Mouse (Mus musculus) kidney, embryonic 16.5 days (tissue): ENCODE measurements at regions not wholly inside any gene's neighbourhood (a gene's known extent, or its start where the extent isn't known, plus 50 kb on each side); places are given as distances from the start of the nearest gene placed in this dataset.

ENCODE experiments used
- ATAC-seq: fragments of 200-750 bp; cut with Nextera tagmentation; 2 replicates; pipeline ENCODE4 v1.8.0; 2017; ENCODE audit warnings: moderate TSS enrichment; ENCODE audit not compliant: low FRiP score, low TSS enrichment
- H3K27ac ChIP-seq: fragments of 300-500 bp; sonication (generic); 2 replicates; pipeline ENCODE4 v1.5.1; 2014; ENCODE audit warnings: low read length
- H3K27me3 ChIP-seq: fragments of 300-500 bp; sonication (generic); 2 replicates; pipeline ENCODE4 v1.6.1; 2014; ENCODE audit warnings: low read length, control low read depth, mixed read lengths; ENCODE audit not compliant: insufficient read depth
- H3K36me3 ChIP-seq: fragments of 300-500 bp; sonication (generic); 2 replicates; pipeline ENCODE4 v1.6.1; 2014; ENCODE audit warnings: low read length, control low read depth, mixed read lengths; ENCODE audit not compliant: insufficient read depth
- H3K4me1 ChIP-seq: fragments of 300-500 bp; sonication (generic); 2 replicates; pipeline ENCODE4 v1.6.1; 2014; ENCODE audit warnings: low read length, control low read depth, mixed read lengths; ENCODE audit not compliant: insufficient read depth
- H3K4me2 ChIP-seq: fragments of 300-500 bp; sonication (generic); replicated peaks from 2 replicates; pipeline ENCODE4 v1.6.1; 2014; ENCODE audit warnings: low read depth, low read length
- H3K4me3 ChIP-seq: fragments of 300-500 bp; sonication (generic); 2 replicates; pipeline ENCODE4 v1.5.1; 2014; ENCODE audit warnings: mild to moderate bottlenecking, low read length
- H3K9ac ChIP-seq: fragments of 300-500 bp; sonication (generic); replicated peaks from 2 replicates; pipeline ENCODE4 v1.6.1; 2014; ENCODE audit warnings: low read length
- H3K9me3 ChIP-seq: fragments of 300-500 bp; sonication (generic); 2 replicates; pipeline ENCODE4 v1.6.1; 2016; ENCODE audit warnings: low read length, control low read depth
- WGBS: fragments of 180-500 bp; shearing (Covaris S2); extraction: QIAGEN DNeasy Blood & Tissue Kit; methylation state at CpG from one replicate; pipeline ENCODE4 v1.1.7; 2014; 5-methylcytosine and 5-hydroxymethylcytosine counted together

DNA sequence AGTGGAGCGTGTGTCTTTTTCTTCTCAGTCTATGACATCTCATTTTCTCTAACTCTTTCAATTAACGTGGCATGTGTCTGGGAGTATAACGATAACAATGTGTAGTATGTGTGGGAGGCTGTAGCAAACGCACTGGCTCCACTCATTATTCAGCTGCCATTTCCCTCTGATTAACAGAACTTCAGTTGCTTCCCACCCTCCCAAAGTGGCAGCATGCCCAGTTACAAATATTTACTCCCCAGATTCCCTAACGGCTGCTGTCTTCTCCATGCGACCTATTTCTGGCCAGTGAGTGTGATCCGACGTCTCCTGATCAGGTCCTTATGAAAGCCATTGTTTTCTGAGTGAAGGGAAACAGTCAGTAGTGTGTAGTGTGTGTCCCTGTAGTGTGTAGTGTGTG lies 88.2 kb downstream of the Vcpkmt start:
- no peak for ATAC-seq
- peaks cover 14% of the 10 kb centered on the region for H3K4me1 ChIP-seq
- WGBS: 52% methylated on average over 8 of the region's 8 CpGs
- peak overlapping the region; percentile 16; the same call in 1 of the 2 replicates for H3K27ac ChIP-seq
- no peaks in the 10 kb centered on the region for H3K36me3 ChIP-seq
- H3K9me3 ChIP-seq: no peaks in the 10 kb centered on the region
- H3K4me3 ChIP-seq: no peak overlapping the region
- no peaks in the 10 kb centered on the region for H3K27me3 ChIP-seq
- H3K4me2 ChIP-seq: no peak overlapping the region
- H3K9ac ChIP-seq: no peak overlapping the region

DNA sequence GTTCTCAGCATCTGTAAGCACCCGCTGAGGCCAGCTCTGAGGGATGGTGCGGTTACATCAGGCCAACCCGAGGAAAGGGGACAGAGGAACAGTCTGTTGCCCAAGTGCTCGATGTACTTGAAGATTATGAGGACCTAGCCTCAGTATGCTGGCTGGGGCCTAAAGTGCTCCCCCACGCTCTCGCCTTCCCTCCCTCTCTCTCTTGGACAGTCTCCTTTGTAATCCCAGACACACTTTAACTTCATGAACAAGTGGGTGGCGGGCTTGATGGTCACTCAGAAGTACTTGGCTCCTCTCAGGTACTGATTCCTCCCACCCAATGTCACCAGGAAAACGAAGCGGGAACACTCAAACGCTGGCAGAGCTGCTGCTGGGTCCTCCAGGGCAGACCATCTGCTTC lies 93.1 kb downstream of the Vcpkmt start:
- WGBS: 92% methylated on average over 10 of the region's 10 CpGs
- no peak overlapping the region for H3K4me2 ChIP-seq
- H3K27ac ChIP-seq: no peak overlapping the region
- no peak overlapping the region for H3K9ac ChIP-seq
- H3K27me3 ChIP-seq: no peaks in the 10 kb centered on the region
- H3K9me3 ChIP-seq: no peaks in the 10 kb centered on the region
- ATAC-seq: no peak
- H3K4me1 ChIP-seq: peaks cover 12% of the 10 kb centered on the region
- H3K4me3 ChIP-seq: no peak overlapping the region
- H3K36me3 ChIP-seq: no peaks in the 10 kb centered on the region

DNA sequence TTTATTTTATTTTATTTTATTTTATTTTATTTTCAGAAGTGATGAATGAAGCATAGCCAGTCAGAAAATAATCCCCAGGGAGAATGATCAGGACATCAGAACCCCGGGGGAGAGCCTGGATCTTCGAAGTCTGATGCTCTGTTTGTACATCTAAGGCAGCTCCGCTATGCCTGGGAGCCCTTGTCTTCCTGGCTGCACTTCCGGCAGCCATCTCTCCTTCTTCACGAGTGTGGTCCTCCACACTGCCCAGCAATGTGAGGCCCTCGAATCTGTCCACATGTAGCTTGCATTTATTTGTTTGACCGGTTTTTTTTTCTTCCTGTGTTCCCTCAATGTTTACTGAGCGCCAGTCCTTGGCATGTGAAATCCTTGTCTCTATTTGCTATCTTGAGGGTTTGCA lies 95.9 kb downstream of the Vcpkmt start:
- WGBS: 70% methylated on average over 8 of the region's 8 CpGs
- H3K27ac ChIP-seq: no peak overlapping the region
- ATAC-seq: no peak
- H3K9ac ChIP-seq: no peak overlapping the region
- H3K36me3 ChIP-seq: no peaks in the 10 kb centered on the region
- H3K9me3 ChIP-seq: no peaks in the 10 kb centered on the region
- no peak overlapping the region for H3K4me3 ChIP-seq
- no peak overlapping the region for H3K4me2 ChIP-seq
- H3K27me3 ChIP-seq: no peaks in the 10 kb centered on the region
- H3K4me1 ChIP-seq: peaks cover 8% of the 10 kb centered on the region

DNA sequence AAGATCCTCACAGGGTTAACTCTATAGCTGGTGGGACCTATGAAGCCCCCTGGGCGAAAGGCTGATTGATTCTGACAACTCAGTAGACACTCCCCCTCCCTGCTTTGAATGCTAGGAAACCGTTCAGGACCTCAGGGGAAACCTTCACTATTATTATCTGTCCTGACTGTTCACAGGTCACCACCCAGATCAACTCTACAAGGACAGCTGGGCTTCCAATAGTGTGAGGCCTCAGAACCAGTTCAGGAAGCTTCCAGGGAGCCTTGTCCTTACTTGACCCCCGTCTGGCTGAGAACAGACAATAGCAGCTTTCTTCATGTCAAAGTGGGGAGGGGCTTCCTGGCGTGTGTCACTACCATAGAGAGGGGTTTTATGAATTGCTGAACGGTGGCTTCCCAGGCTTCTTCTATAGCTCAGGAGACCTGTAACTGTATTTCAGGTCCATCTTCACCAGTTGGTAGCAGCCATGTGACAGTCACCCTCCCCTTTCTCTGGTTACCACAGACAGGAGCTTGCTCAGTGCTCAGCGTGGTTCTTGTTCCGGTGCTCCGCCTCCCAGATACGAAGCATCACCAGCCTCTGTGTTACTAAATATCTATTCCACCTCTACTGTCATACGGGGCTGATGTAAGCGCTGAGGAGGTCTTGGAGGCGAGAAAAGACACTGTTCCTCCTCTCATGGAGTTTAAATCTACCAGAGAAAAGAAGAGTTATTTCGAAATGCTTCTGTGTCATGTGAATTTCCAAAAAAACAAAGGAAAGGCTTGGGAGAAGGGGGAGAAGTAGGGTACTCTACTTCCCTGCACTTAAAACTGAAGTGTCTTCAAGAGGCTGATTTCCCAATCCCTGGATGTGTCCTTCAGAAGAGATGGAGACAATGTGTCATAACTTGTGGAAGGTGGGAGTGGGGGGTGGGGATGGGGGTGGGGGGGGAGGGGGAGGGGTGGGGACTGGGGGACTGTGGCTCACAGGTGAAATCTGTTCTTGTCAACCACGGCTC lies 96.9 kb downstream of the Vcpkmt start:
- no peak overlapping the region for H3K27ac ChIP-seq
- H3K4me3 ChIP-seq: no peak overlapping the region
- 0 out of 2 replicates have a peak overlapping the region, but pooled peaks have one; percentile 10 for H3K9ac ChIP-seq
- H3K4me1 ChIP-seq: peaks cover 8% of the 10 kb centered on the region
- ATAC-seq: peak; percentile 49; the same call in 1 of the 2 replicates
- WGBS: 35% methylated on average over 14 of the region's 14 CpGs
- H3K9me3 ChIP-seq: no peaks in the 10 kb centered on the region
- H3K27me3 ChIP-seq: no peaks in the 10 kb centered on the region
- peak overlapping the region; percentile 22; the same call in 1 of the 2 replicates for H3K4me2 ChIP-seq
- H3K36me3 ChIP-seq: no peaks in the 10 kb centered on the region

DNA sequence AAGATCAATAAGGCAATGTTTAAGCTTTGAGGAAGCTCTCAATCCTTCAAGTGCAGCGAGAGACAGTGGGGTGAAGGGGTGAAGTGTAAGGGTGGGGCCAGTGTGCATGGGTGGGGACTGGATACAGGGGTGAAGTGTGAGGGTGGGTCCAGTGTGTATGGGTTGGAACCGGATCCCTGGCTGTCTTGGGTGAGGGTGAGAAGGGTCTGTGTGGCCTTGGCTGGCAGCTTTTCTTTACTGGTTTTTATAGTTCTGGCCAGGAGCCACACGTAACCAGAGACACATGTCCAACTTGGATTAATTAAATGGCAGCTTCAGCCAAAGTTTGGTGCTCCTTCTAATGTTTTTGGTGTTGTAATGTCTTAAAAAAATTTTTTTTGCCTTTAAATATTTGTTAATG lies 101.4 kb downstream of the Vcpkmt start:
- ATAC-seq: no peak
- 65% methylated on average over 3 of the region's 3 CpGs for WGBS
- H3K4me1 ChIP-seq: peaks cover 18% of the 10 kb centered on the region

DNA sequence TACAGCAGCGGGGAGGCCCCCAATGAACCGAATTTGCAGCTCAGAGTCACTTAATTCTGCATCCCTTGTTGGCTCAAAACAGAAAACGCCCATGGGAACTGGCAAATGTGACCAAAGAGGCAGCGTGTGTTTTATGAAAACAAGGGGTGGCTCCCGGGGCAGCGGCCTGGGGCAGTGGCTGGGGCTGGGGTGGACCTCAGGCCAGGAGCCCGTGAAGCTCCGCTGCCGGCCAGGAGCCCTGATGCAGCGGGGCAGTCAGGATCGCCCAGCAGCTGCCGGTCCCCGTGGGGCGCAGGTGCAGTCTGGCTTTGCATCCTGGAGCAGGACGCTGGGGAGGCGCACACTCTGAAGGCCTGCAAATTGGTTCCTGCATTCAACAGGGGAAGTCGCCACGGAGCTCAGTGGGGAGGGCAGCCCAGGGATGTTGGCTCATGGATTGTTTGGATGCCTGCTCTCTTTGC lies 104.4 kb upstream of the Gm9887 start:
- Histone ChIP-seq H3K9ac (peak overlapping the region; percentile 39; the same call in 1 of the 2 replicates), H3K4me1 (peaks cover 32% of the 10 kb centered on the region), H3K36me3 (no peaks in the 10 kb centered on the region), H3K4me3 (no peak overlapping the region), H3K4me2 (peak overlapping the region; percentile 36), H3K27me3 (no peaks in the 10 kb centered on the region), H3K9me3 (no peaks in the 10 kb centered on the region), H3K27ac (no peak overlapping the region)
- 11% methylated on average over 18 of the region's 18 CpGs for WGBS
- peak; percentile 33; the same call in 1 of the 2 replicates for ATAC-seq

More for the DNA sequence above, 101.4 kb downstream of the Vcpkmt start:
- H3K36me3 ChIP-seq: no peaks in the 10 kb centered on the region
- no peak overlapping the region for H3K9ac ChIP-seq
- no peaks in the 10 kb centered on the region for H3K27me3 ChIP-seq
- no peaks in the 10 kb centered on the region for H3K9me3 ChIP-seq
- H3K4me2 ChIP-seq: no peak overlapping the region
- H3K27ac ChIP-seq: no peak overlapping the region
- no peak overlapping the region for H3K4me3 ChIP-seq

DNA sequence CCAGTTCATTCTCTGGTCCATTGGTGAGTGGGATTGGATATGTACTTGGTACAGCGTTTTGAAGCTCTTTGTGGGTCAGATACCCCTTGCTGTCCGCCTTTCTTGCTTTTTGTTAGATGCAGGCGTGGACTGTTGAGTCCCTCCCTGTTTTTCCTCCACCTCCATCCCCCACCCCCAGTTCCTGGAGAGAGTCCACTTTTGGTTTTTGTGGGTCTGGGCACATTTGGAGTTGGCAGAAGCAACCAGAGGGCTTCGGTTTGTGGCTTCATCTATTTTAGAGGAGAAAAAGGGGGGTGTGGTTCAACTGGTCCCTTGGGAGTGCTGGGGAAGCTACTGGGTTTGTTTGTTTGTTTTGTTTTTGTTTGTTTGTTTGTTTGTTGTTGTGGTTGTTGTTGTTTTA lies 103.9 kb upstream of the Gm9887 start:
- no peaks in the 10 kb centered on the region for H3K9me3 ChIP-seq
- WGBS: 80% methylated on average over 4 of the region's 4 CpGs
- H3K4me2 ChIP-seq: no peak overlapping the region
- H3K27ac ChIP-seq: no peak overlapping the region
- H3K9ac ChIP-seq: no peak overlapping the region
- no peaks in the 10 kb centered on the region for H3K27me3 ChIP-seq
- ATAC-seq: no peak
- H3K4me3 ChIP-seq: no peak overlapping the region
- H3K4me1 ChIP-seq: peaks cover 32% of the 10 kb centered on the region
- H3K36me3 ChIP-seq: no peaks in the 10 kb centered on the region

DNA sequence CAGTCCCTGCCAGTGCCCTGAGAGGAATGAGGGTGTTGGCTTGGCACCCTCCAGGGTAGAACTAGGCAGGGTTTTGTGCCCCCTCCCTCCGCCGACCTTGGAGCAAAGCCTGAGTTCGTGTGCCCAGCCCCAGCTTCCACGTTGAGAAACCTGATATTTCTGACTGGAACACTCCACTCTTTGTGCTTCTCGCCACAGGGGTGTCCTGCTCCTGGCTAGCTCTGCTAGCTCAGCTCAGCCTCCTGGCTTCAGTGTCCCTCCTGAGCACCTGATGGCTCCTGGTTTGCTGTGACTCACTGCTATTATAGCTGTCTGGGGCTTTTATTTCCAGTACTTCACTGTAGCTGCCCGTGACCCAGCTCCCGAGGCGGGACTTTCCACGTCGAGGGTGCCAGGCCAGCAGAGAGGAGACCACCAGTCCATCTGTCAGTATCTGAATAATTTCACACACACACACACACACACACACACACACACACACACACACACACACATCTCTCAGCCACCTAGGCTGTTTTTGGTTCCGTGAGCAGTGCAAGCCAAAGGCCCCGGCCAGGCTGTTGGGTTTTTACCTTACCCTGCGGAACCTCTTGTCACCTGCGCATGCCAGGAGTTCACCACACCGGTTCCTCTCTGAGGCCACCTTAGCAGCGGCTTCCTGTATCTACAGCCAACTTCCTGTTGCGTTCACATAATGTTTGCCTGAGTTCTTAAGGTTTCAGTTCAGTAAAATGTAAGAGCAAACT lies 102.8 kb upstream of the Gm9887 start:
- WGBS: 46% methylated on average over 17 of the region's 17 CpGs
- Histone ChIP-seq H3K9me3 (no peaks in the 10 kb centered on the region), H3K27me3 (no peaks in the 10 kb centered on the region), H3K27ac (peak overlapping the region; percentile 67), H3K4me2 (no peak overlapping the region), H3K9ac (peak overlapping the region; percentile 14; the same call in 1 of the 2 replicates), H3K4me1 (peaks cover 32% of the 10 kb centered on the region), H3K4me3 (no peak overlapping the region), H3K36me3 (no peaks in the 10 kb centered on the region)
- peak; percentile 50; the same call in 1 of the 2 replicates for ATAC-seq

DNA sequence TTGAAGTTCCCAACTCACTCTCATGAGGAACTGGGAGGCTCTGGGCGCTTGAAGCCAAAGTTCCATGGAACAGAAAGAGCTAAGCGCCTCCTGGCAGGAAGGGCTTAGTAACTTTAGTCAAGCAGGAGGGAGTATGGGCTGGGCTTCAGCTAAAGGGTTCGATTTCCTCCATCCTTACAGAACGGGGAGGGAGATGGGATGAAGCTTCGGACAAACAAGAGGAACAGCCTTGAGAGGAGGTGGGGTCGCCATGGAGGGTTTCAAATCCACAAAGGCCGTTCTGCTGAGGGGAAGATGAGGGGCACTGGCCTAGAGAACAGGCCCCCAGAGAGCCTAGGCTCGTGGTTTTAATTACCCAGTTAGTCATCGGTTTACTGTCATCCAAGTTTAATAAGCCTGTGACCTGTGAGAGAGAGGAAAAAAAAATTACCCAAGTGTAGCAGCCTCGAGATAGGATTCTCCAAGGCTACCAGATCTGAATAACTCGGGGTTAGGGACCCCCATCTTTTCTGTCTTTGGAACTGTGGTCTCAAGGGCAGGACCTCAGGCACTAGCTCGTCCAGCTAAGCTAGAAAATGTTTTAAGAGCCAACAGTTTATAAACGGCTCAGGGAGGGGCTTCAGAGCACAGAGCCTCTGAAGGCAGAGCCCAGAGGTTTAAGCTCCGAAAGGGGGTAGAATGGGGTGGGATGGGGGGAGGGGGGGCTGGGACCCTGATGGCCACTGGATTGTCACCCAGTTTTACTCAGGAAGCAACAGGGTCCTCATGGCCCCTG lies 102.1 kb upstream of the Gm9887 start:
- H3K9me3 ChIP-seq: no peaks in the 10 kb centered on the region
- H3K4me1 ChIP-seq: peaks cover 32% of the 10 kb centered on the region
- H3K36me3 ChIP-seq: no peaks in the 10 kb centered on the region
- no peak overlapping the region for H3K4me3 ChIP-seq
- H3K27me3 ChIP-seq: no peaks in the 10 kb centered on the region
- H3K4me2 ChIP-seq: no peak overlapping the region
- peak overlapping the region; percentile 67 for H3K27ac ChIP-seq
- peak overlapping the region; percentile 14 for H3K9ac ChIP-seq
- ATAC-seq: peak; percentile 52
- WGBS: 15% methylated on average over 14 of the region's 14 CpGs
